Mouse (Mus musculus) cerebellum, postnatal 4 days (tissue): ENCODE results near the gene Pdia5.

Source experiments
- DNase-seq, 2 experiments: peaks; one replicate each; pipeline ENCODE4 v3.0.0; 2022; ENCODE audit warnings: low spot score in 2 of 2, mixed read lengths in 1 of 2

The Pdia5 gene

DNA sequence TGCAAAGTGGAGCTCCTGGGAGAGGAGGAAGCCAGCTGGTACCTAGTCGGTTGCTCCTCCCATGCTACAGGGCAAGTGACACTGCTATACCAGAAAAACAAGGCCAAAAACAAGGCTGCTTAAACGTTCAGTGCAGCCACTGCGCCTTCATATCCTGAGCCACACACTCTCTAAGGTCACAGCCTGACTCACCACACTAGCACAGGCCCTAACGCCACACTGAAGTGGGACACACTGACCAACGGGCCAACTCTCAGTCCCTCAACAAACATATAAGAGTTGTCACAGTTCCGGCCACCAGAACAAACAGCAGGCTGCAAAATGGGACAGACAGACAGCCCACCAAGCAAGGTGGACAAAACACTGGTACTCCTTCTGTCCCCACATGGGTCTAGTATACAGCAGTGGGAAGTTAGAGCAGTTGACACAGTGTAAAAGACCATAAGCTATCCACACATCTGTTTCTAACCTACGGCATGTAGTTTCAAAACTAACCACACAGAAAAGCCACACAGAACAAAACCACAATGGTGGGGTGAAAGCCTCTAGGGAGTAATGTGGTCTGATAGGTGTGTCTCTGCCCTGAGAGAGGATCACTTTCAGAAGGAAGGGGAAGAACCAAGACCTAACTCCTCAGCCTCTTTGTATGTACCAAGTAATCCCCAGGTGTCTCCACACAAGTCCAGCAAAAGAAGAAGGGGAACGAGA lies 6.0 kb downstream of the Pdia5 start:
- no peak for DNase-seq

DNA sequence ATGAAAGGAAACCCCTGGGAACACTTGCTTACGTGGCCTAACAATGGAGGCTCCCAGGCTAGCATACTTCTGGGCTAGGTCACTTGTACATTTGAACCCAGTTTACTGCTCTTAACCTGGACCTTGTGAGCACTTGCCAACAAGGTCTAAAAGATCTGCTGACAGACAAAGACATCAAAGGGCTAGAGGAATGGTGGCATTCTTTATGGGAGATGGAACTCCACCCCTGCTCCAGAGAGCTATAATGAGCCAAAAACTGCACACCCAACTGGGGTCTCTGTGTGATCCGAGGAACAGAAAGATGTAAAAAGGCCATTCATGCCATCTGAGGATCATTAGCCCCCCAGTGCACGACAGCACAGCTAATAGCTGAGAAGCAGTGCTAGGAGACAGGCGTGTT lies 6.6 kb downstream of the Pdia5 start:
- DNase-seq: no peak

DNA sequence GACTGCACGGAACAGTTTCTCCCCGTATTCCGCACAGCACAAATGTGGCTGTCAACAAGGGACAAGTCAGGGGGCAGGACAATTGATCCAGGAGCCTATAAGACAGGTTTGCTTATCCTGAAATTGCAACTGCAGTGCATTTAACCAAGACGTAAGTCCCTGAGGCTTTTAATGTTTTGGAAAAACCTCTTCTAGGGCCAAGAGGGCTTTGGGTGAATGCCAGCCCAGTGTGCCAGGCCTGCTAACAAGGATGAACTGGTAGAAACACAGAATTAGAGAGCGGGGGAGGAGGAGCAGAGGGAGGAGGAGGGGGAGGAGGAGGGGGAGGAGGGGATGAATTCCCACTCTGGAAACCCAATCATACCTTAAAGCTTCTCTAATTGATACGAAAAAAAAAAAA lies 11.4 kb downstream of the Pdia5 start:
- DNase-seq: peak in 1 of 2 experiments; percentile 39

DNA sequence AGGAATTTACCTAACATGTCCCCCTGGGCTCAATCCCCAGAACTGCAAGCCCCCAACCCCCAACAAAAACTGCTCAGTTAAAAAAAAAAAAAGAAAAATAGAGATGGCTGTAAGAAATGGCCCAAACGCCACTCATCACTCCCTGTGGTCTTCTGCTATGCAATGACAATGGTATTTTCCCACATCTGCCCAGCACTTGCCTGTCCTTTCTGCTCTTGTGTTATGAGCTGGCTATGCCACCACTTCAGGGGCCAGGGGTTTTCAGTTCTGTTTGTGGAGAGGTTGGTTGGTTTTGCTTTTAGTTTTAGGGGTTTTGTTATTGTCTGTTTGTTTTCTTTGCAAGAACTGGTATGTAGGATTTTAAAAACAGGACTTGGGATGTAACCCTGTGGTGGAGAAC lies 13.4 kb downstream of the Pdia5 start:
- DNase-seq: no peak

DNA sequence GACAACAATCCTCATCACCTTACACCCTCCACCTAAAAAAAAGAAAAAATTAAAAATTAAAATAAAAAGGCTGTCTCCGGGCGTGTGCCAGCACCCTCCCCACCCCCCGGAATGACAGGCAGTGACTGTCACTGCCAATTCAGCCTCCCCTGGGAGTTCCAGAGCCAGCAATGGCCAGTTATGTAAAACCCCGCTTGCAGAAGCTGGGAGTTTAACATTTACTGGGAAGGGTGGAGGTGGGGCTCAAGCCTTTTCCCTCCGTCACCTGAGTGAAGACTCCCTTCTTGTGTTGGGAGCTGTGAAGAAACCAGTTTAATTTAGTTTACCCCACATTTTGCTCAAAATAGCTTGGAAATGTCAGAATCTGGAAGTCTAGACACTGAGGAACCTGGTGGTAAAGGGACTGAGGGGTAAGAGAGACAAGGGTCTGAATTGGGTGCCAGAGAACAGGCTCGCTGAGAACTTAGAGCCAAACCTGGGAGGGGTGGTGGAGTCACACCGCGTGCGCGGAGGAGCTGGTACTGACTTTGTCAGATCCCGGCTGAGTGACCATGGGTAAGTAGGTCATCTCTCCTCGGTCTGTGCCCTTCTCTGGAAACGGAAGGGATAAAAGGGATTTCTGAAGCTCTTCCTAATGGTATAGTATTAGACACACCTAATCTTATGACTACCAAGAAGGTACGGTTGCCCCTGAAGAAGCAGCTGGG lies 18.0 kb downstream of the Pdia5 start:
- DNase-seq: no peak

DNA sequence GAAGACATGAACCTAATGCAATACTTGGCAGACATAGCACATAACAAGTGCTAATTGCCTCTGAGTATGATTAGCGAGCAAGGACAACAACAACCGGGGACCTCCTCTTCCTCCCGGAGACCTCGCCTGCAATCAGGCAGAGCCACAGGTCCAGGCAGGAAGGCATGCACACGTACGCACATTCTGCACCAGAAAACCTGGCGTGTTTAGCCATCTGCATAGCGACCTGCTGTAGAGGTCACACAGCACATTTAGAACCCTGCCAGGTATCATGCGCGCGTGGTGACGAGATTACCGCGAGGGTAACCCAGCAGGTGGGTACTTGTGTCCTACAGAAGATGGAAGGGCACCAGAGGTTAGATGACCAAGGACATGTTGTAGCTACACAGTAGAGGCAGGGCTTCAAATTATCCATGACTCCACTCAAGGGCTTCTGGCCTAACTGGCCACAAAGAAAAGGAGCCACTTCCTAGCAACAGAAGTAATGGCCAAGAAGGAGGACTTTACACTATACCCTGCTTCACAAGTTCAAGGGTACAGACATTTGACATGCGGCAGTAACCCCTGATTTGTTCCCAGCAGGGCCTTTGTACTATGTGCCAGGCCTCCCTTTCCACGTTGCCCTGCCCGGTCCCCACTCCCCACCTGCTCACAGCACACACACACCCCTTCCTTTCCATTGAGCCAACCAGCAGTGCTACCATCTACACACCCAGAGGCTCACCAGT lies 18.7 kb downstream of the Pdia5 start:
- no peak for DNase-seq

DNA sequence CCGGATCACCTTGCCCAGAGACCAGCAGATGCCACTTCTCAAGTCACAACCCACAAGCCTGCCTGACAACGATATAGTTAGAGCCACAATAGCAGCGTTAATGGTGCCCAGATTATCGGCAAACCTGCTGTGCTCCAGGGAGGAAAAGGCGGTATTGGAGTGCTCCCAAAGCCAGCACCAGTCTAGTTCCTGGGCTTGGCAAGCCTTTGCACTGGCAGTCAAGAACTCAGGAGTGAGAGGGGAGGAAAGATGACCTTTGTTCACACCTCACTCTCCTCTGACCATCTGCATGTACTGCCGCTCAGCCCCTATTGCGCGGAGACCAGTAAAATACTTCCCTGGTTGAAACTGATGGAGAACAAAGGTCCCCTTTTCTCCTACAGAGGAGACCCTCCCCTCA lies 19.7 kb downstream of the Pdia5 start:
- no peak for DNase-seq

DNA sequence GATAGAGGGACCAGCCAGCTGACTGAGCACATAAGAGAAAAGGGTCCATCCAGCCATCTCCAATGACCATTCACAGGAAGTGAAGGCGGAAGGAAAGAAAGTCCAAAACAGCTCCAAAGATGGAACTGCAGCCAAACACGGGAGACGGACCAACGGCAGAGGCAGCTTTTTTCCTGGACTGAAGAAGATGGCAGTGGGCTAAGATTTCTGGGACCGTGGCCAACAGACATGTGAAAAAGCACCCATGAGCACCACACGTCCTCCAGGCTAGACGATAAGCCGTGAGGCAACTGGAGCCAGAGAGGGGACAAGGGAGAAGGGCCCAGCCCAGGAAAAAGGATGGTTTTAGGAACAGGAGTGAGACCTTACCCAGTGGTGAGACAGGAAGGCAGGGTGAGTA lies 20.6 kb downstream of the Pdia5 start:
- no peak for DNase-seq

DNA sequence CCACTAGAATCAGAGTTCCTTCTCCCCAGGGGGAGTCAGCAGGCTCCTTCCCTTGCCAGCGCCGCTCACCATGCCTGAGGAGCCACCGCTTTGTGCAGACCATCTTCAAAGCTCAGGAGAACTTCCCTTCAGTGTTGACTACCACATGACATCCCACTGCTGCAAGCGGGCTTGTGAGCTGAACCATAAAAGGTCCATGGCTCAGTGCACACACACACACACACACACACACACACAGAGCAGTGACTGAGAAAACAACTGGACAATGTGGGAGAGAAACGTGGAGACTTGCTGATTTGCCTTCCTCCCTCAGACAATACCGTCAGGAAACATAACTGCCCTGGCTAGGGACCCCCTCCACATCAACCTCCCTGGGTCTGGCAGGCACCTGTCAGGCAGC lies 21.7 kb downstream of the Pdia5 start:
- no peak for DNase-seq

DNA sequence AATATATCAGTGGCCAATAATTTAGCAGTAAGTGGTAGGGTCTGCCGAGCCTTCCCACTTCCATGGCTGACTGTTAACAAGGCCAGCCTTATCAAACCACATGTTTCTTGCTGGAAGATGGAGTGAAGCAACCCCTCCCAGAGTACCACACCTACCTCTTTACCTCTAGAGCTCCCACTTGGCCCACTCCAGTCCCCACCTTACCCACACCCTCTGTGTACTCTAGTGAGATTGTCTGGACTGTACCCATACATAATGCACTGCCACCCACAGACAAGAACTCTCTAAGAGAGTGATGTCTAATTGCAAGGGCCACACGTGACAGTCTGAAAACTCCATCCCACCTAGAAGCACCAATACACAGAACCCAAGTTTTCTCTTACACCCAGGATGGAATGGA lies 23.6 kb downstream of the Pdia5 start:
- DNase-seq: no peak

DNA sequence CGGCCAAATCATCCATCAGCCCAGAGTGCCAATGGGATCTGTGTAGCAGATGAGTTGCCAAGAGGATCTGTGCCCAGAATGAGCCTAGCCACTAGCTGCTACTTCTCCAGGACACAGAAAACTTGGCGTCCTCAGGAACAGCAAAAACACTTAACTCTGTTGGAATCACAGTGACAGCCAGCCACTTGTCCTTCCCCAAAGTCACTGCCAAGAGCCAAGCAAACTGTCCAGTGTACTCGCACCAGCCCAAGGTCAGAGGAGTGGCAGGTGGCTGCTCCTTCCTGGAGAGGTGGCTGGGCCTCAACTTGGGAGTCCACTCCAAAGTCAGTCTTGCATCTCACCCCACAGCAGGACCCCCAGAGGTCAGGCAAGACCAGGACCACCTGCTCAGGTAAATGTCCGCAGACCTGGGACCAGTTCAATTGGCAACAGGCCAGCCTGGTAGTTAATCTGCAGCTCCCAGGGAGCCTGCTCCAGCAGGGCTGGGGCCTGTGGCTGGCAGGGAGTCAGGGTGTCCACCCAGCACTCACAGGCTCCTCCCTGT lies 24.8 kb downstream of the Pdia5 start:
- peak in 1 of 2 experiments; percentile 38 for DNase-seq

DNA sequence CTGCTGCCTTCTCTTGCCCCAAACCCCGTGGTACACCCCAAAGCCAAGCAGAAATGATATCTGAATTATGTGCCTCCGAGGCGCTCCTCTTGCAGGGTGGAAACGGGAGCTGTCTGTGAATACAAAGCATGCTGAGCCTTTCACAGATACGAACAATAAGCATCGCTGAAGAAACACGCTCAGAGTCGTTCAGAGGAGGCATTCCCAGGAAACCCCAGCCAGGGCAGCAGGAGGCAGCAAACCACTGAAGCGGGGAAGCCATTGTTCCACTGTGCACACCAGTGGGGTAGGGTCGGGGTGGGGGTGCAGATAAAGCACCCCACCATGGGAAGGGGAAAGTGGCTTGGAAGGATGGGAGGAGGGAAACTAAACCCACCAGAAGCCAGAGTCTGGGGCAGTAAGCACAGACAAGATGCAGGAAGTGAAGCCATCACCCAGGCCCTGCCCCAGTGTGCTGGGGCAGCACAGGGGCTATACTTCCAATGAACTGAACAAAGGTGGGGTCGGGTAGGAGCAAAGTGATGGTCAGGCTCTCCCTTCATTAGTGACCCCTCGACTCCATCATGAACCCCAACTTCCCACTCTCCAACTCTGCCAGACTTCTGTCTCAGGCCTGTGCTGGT lies 25.9 kb downstream of the Pdia5 start:
- DNase-seq: no peak

DNA sequence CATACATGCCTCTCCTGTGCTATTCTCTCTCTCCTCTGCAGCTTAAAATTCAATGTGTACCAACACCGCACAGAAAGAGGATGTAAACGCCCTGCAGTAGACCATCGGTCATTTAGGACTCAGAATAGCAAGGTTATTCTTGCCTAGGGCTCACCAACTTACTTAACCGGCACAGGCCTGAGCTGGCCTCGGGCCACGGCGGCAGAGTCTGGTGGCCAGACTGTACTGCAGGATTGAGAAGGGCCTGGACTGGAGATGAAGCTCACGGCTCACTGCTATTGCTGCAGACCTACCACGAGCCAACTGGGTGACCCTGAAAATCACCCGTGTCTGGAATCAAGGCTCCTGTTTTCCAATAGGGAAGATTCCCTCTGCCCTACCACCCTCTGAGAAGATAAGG lies 27.0 kb downstream of the Pdia5 start:
- no peak for DNase-seq

DNA sequence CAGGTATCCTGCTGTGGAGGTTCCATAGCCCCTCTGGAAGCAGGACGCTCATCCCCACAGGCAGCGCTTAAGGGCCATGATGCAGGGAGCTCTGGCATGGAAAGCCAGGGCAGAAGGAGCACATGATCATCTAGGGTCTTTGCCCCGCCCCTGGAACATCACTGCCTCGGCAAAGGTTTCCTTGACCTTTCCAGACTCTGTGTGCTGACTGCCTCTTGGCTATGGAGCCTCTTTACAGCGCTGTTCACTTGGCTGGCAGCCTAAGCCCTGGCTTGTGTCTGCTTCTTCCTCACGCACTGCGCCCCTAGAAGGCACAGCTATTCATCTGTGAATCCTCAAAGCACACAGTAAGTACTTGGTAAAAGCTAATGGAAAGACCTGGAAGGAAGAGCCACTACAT lies 27.7 kb downstream of the Pdia5 start:
- DNase-seq: no peak

DNA sequence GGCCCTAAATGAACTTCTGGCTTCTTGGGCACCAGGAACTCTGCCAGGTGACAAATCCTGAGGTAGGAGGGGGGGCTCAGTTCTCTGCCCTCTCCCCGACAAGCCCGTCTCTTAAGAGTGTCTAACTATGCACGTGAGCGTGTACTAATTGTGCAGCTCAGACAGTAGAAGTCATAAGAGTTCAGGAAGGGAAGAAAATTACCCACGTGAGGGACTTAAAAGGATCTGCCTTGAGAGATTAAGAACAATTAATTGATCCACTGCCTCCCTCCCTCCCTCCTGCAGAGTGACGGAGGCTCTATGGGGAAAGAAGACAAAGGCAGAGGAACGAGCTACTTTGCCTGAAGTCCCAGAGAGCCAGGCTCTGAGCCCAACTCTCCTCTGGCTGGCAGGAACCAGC lies 31.1 kb downstream of the Pdia5 start:
- DNase-seq: no peak

DNA sequence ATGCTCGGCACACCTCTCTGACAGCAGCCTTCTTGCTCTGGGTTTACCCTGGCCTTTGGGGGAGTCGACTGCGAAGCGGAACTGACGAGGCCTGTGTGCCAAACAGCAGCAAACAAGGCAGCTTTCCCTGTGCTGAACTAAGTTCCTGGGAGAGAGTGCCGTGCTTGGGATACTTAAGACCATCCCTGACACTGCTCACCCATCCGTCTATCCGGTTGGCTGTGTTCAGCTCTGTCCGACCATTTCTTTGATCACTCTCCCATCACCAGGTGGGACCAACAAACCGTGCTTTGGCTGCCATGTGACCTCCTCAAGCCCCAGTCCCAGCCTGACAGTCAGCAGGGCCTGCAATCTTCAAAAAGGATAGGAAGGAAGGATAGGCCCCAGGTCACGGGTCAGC lies 32.4 kb downstream of the Pdia5 start:
- DNase-seq: no peak

DNA sequence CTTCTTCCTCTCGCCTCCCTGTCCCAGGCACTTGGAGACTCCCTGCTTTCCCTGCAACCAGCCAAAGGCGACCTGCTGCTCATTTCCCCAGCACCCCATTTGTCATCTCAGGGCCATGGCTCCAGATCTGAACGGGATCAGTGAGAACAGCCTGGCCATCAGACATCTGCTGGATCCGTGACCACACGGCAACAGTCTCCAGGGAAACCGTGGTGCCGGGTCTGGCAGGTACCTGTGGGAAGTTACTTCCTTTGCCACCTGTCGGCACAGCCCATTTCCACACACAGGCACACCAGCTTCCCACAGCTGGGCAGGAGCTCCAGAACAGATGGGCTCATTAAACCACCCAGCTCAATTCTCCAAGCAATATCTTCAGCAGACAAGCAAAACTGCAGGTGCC lies 33.2 kb downstream of the Pdia5 start:
- DNase-seq: no peak

DNA sequence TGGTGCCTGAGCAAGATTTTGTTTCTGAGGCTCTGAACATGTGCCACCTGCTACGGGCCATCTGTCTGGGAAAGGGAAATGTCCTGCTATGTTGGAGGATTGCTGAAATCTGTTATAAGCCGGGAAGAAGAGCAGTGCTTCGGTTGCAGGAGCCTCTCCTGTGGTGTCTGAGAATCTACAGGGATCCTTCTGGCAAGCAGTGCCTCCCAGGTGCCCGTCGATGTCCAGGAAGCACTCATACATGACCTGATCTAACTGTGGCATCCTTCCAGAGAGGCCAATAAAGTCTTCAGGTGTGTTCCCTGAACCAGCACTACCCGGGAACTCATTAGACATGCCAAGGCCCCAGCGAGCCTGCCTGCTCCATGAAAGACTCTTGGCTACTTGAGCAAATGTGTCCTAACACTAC lies 33.7 kb downstream of the Pdia5 start:
- DNase-seq: no peak

DNA sequence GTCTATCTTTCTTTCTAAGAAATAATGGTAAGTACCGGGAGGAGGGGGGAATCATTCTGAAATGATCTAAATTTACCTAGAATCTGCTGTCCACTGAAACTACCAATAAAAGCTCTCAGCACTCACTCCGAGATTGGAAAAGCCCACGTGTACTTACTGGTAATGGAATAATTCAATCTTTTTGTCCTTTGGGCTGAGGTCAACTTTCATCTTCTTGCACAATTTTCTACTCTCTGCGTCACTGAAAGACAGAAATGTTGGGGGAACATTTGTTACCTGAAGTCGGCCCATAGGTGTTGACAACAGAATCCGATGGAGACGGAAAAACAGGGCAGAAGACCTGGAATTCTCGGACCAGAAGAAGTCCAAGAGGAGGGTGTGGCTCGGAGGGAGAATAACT lies 34.4 kb downstream of the Pdia5 start:
- no peak for DNase-seq

DNA sequence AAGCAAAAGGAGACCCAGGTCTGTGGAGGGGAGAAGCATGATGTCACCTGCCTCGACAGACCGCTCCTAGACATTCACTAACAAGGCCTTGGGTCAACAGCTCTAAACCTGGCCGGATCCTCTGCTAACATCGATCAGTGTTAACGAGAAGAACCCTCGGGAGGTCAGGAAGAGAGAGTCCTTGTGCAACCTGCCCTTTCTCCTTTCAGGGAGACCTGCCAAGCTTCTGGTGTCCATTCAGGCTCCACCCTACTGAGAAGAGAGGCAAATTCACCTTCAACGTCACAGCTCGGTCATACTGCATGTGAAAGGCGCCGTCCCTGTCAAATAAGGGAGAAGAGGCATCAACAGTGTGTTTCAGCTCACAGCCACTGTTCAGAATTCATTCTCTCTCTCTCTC lies 34.9 kb downstream of the Pdia5 start:
- DNase-seq: no peak

DNA sequence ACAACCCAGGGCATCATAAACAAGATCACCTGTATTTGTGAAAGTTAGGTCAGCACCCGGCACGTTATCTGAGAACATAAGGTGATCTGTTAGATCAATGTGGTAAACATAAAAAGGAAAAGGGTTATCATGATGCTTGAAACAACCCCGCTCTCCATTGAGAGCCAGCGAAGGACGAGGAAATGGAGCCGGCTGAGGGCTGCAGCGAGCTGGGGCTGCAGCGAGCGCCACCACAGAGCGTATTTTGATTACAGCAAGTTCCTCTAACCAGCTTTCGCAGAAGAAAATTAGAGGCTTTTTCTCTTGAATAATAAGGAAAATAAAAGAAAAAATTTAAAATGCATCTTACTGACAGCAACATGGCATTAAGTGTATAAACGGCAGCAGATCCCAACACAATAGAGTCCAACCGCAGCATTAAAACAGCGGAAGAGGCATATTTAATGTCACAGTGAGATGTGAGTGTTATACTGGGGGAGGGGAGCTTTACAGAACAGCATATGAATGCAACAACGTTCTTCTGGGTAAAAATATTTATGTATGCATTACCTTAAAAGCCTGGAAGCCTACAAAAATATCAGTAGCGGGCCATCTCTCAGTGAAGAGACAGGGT lies 40.5 kb downstream of the Pdia5 start:
- no peak for DNase-seq

DNA sequence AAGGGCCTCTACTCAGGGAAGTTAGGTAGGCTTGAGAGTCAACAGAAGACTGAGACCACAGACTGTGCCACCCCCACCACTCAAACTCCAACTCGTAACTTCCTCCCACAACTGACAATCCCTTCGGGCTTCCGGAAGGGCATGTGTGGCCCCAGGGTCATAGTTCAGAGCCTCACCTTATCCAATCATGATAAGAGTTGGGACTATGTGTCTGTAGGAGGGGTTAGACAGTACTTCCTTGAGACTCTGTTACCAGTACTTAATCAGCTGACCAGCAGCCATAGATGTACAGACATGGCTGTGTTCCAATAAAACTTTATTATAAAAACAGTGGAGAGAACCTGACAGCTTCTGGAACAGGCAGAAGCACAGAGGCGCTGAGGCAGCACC lies 48.7 kb downstream of the Pdia5 start:
- no peak for DNase-seq
